Mouse (Mus musculus): Measurements from ENCODE around the gene Rabgap1. TPM values are rescaled to one million over a fixed set of nuclear protein-coding genes. Genes with fewer than 3 reads are reported as not detected.

Gene Rabgap1
- polyA plus RNA-seq (2012; rRNA removed): 8.3 and 10.3 TPM in 2 replicates

DNA sequence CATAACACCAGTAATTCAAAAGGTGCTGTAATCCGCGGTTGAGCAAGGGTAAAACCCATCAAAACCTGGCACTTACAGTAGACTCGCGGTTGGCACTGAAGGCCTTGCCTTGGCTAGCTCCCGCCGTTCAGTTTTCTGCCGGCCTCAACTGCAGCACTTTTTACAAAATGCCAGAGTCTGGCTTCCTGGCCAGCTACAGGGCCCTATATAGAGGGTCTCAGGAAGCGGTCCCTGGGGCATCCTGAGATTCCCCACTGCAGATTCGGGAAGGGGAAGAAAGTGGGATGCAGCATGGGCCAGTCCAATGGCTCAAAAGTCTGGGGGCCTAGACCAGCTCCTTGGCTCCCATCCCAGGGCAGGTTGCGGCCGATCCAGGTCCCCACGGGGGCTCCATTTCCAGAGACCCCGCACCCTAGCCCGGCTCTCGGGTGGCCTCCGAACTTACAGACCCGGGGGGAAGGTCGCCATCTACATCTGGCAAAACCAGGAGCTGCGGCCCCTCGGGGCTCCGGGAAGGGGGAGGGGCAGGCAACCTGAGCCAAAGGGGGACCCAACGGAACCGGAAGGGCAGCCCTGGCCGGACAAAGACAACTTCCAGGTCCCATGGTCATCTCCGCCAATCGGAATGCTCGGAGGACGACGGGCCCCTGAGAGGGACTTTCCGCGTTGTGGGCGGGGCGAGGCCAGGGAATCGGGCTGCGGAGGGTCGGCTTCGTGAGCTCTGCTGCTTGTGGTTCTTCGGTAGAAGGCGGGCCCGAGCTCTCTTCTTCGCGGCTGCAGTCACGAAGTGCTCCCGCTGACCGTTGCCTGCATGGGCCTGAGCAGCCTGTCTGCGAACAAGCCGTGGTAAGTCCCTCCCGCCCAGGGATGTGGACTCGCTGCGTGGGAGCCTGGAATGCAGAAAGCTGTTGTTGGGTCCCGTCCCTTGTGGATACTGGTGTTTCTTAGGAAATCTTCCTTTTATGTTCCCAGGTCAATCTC is at the start of gene Rabgap1, which contains the start of the genes Zbtb26 and Zbtb6:
Gene Rabgap1, plus strand, starts transcription at position 669 of the 981 bp plus-strand sequence.
Gene Zbtb26, minus strand, starts transcription at position 525 of the 981 bp plus-strand sequence.
Gene Zbtb6, minus strand, starts transcription at position 561 of the 981 bp plus-strand sequence.
- H3K27ac ChIP-seq (ENCODE audit: control insufficient read depth, insufficient read depth, low read depth, low read length): peak within 1 kb of the TSS; percentile 89
- no peaks in the 10 kb centered on the region for H3K27me3 ChIP-seq (ENCODE audit: control insufficient read depth, insufficient read depth, low read length)
- no peaks in the 10 kb centered on the region; the same call in 1 of the 2 replicates for H3K4me1 ChIP-seq (ENCODE audit: control insufficient read depth, insufficient read depth, low read length)
- H3K36me3 ChIP-seq (ENCODE audit: control insufficient read depth, insufficient read depth, low read length): no peaks in the 10 kb centered on the region
- H3K4me3 ChIP-seq (ENCODE audit: control insufficient read depth, low read depth, low read length): peak within 1 kb of the TSS; percentile 97
- no peak for TF ChIP-seq CTCF (IDR thresholded peaks at IDR 0.05; ENCODE audit: control insufficient read depth, insufficient read depth, insufficient replicate concordance, low read depth, low read length)
- TF ChIP-seq POLR2A (IDR thresholded peaks at IDR 0.05; ENCODE audit: control insufficient read depth, low read depth, low read length): peak; percentile 83

DNA sequence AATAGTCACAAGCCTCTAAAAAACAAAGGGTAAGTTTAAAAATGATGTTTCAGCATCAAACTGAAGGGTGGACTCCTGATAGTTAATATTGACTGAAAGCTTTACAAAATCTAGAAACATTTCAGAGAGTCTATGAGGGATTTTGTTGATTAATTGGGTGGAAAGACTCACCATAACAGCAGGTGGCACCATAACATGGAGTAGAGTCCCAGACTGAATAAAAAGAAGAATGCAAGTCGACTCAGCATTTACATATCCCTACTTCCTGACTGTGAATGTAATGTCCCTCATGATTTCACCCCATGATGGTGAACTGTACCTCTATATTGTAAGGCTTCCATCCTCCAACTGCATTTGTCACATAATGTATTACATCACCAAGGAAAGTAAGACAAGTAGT is 47.5 kb upstream of the Rabgap1 start:
- TF ChIP-seq POLR2A (IDR thresholded peaks at IDR 0.05; ENCODE audit: control insufficient read depth, low read depth, low read length): no peak
- TF ChIP-seq CTCF (IDR thresholded peaks at IDR 0.05; ENCODE audit: control insufficient read depth, insufficient read depth, insufficient replicate concordance, low read depth, low read length): no peak
- no peaks in the 10 kb centered on the region for H3K36me3 ChIP-seq (ENCODE audit: control insufficient read depth, insufficient read depth, low read length)

DNA sequence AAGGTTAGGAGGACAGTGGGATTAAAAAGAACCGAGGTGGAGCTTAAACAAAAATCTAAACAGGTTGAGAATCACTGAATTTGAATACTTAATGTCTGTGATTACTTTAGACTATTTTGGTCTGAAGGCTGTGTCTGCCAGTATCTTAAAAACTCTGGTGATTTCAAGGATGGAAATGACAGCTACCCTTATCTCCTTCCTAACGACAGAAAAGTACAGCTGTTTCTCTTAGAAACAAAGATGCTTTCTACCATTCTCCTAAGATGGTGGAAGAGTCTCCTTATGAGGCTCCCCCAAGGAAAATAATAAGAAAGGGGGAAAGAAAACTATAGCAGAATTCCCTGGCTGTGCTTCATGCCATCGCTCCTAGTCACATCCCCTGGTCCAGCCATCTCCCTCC is 21.2 kb upstream of the Rabgap1 start:
- H3K4me3 ChIP-seq (ENCODE audit: control insufficient read depth, low read depth, low read length): peak overlapping the region; percentile 92
- H3K27me3 ChIP-seq (ENCODE audit: control insufficient read depth, insufficient read depth, low read length): no peaks in the 10 kb centered on the region
- H3K36me3 ChIP-seq (ENCODE audit: control insufficient read depth, insufficient read depth, low read length): no peaks in the 10 kb centered on the region
- TF ChIP-seq POLR2A (IDR thresholded peaks at IDR 0.05; ENCODE audit: control insufficient read depth, low read depth, low read length) (no peak), CTCF (IDR thresholded peaks at IDR 0.05; ENCODE audit: control insufficient read depth, insufficient read depth, insufficient replicate concordance, low read depth, low read length) (no peak)
- H3K4me1 ChIP-seq (ENCODE audit: control insufficient read depth, insufficient read depth, low read length): no peaks in the 10 kb centered on the region
- peak overlapping the region; percentile 78 for H3K27ac ChIP-seq (ENCODE audit: control insufficient read depth, insufficient read depth, low read depth, low read length)

More for the DNA sequence above, 47.5 kb upstream of the Rabgap1 start:
- no peaks in the 10 kb centered on the region for H3K27me3 ChIP-seq (ENCODE audit: control insufficient read depth, insufficient read depth, low read length)
- H3K4me3 ChIP-seq (ENCODE audit: control insufficient read depth, low read depth, low read length): no peak overlapping the region
- H3K4me1 ChIP-seq (ENCODE audit: control insufficient read depth, insufficient read depth, low read length): no peaks in the 10 kb centered on the region
- H3K27ac ChIP-seq (ENCODE audit: control insufficient read depth, insufficient read depth, low read depth, low read length): no peak overlapping the region

DNA sequence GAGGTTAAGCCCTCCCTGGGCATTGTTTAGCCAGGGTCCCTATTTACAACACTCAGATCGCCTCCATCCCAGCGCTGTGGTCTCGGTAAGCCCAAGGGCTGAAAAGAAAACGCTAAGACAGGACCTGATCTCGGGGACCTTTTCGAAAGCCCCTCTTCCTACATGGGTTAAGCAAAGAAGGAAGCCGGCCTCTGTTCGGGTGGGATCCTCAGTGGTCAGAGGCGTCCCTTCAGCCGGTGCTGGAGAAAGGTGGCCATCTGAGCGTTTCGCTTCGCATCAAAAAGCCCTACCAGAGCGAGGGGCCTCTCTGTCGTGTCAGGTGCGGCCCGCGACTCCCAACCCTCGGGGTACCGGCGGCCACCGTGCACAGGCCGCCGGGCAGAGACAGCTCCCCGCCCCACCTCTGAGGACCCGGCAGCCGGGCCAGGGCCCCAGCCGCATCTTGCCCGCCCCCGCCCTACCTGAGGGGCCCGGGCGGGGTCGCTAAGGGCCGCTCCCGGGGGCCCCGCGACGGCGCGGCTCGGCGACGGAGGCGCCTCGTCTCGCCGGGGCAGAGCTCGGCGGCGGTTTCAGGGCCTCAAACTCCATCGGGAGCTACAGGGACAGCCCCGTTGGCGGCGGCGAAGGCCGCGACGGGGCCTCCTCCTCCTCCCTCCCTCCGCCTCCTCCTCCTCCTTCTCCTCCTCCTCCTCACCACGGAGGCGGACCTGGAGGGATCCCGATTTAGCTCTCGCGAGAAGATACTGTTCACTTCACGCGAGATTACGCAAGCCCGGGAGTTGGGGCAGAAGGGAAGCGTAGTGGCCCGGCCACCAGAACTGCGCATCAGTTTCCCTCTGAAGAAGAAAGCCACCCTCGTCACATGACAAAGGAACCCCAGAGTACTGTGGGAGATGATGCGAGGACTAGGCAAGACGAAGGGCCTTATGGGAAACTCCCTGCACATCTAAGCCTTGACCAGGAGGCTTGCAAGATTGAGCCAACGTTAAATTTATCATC is 20.5 kb upstream of the Rabgap1 start, which contains the start of gene Rc3h2:
Gene Rc3h2, minus strand, starts transcription at position 598 of the 999 bp plus-strand sequence.
- no peaks in the 10 kb centered on the region for H3K36me3 ChIP-seq (ENCODE audit: control insufficient read depth, insufficient read depth, low read length)
- H3K27me3 ChIP-seq (ENCODE audit: control insufficient read depth, insufficient read depth, low read length): no peaks in the 10 kb centered on the region
- peak within 1 kb of the TSS; percentile 92 for H3K4me3 ChIP-seq (ENCODE audit: control insufficient read depth, low read depth, low read length)
- no peaks in the 10 kb centered on the region for H3K4me1 ChIP-seq (ENCODE audit: control insufficient read depth, insufficient read depth, low read length)
- H3K27ac ChIP-seq (ENCODE audit: control insufficient read depth, insufficient read depth, low read depth, low read length): peak within 1 kb of the TSS; percentile 78
- TF ChIP-seq POLR2A (IDR thresholded peaks at IDR 0.05; ENCODE audit: control insufficient read depth, low read depth, low read length): peak; percentile 98
- no peak for TF ChIP-seq CTCF (IDR thresholded peaks at IDR 0.05; ENCODE audit: control insufficient read depth, insufficient read depth, insufficient replicate concordance, low read depth, low read length)

DNA sequence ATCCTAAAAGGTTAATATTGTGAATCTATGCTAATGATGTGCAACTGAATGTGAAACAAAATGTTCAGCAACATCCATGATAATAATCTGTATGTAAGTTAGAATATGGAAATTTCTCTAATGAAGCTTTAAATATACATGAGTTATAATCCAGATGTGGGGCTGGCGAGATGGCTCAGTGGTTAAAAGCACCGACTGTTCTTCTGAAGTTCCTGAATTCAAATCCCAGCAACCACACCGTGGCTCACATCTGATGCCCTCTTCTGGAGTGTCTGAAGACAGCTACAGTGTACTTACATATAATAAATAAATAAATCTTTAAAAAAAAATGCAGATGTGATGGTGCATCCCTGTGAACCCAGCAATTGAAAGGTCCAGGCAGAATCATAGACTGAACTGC is 19.4 kb upstream of the Rabgap1 start:
- TF ChIP-seq CTCF (IDR thresholded peaks at IDR 0.05; ENCODE audit: control insufficient read depth, insufficient read depth, insufficient replicate concordance, low read depth, low read length) (no peak), POLR2A (IDR thresholded peaks at IDR 0.05; ENCODE audit: control insufficient read depth, low read depth, low read length) (no peak)
- Histone ChIP-seq H3K4me3 (ENCODE audit: control insufficient read depth, low read depth, low read length) (peak overlapping the region; percentile 23; the same call in 1 of the 2 replicates), H3K36me3 (ENCODE audit: control insufficient read depth, insufficient read depth, low read length) (no peaks in the 10 kb centered on the region), H3K4me1 (ENCODE audit: control insufficient read depth, insufficient read depth, low read length) (no peaks in the 10 kb centered on the region), H3K27me3 (ENCODE audit: control insufficient read depth, insufficient read depth, low read length) (no peaks in the 10 kb centered on the region), H3K27ac (ENCODE audit: control insufficient read depth, insufficient read depth, low read depth, low read length) (no peak overlapping the region)

DNA sequence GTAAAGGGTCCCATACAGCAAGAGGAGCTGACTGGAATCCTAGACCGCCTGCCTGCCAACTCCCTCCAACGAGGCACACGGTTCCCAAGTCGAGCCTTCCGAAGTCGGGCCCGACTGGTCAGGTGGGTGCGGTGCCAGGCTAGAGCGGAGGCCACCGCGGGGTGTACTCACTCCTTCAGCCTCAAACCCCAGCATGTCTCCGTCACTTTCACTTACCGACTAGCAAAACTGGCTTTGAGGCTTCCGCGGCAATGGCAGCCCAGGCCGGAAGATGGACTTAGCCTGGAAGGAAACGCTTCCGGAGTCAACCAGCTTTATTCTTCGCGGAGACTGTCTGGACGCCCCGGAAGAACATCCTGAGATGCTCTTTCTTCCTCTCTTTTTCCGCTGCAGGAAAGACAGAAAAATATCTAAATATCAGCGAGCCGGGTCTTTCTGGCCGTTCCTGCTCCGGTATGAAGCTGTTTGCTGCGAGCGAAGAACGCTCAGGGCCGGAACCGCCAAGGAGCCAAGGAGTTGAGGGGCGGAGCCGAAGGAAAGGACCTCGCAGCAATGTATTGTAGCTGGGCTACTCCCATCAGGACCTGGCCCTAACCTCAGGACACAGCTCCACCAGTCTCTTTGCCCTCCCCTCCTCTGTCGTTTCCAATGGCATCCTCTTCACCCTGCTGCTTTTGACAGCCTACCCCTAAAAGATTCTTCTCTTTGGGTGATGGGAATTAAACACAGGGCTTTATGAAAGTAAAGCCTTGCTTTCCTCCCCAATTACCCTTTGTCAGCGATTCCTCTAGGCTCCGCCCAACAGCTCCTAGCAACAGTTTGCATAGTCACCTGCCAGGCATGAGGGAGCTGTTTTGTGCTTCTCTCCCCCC is 12.2 kb upstream of the Rabgap1 start:
- TF ChIP-seq POLR2A (IDR thresholded peaks at IDR 0.05; ENCODE audit: control insufficient read depth, low read depth, low read length): peak; percentile 73
- no peak for TF ChIP-seq CTCF (IDR thresholded peaks at IDR 0.05; ENCODE audit: control insufficient read depth, insufficient read depth, insufficient replicate concordance, low read depth, low read length)
- Histone ChIP-seq H3K27ac (ENCODE audit: control insufficient read depth, insufficient read depth, low read depth, low read length) (peak overlapping the region; percentile 100), H3K4me1 (ENCODE audit: control insufficient read depth, insufficient read depth, low read length) (no peaks in the 10 kb centered on the region), H3K4me3 (ENCODE audit: control insufficient read depth, low read depth, low read length) (peak overlapping the region; percentile 100), H3K36me3 (ENCODE audit: control insufficient read depth, insufficient read depth, low read length) (no peaks in the 10 kb centered on the region), H3K27me3 (ENCODE audit: control insufficient read depth, insufficient read depth, low read length) (no peaks in the 10 kb centered on the region)

Measured in testis, adult 2 months (tissue).